Mouse (Mus musculus) c-Kit-negative CD71-positive TER-119-positive erythroid progenitor cells, embryonic 14.5 days (primary cell): ENCODE results near the gene Snai1.

Source experiments
- DNase-seq: peaks from one replicate; pipeline ENCODE4 v3.0.0-alpha.2; 2013; ENCODE audit warnings: low read depth, low spot score

Snai1 gene

DNA sequence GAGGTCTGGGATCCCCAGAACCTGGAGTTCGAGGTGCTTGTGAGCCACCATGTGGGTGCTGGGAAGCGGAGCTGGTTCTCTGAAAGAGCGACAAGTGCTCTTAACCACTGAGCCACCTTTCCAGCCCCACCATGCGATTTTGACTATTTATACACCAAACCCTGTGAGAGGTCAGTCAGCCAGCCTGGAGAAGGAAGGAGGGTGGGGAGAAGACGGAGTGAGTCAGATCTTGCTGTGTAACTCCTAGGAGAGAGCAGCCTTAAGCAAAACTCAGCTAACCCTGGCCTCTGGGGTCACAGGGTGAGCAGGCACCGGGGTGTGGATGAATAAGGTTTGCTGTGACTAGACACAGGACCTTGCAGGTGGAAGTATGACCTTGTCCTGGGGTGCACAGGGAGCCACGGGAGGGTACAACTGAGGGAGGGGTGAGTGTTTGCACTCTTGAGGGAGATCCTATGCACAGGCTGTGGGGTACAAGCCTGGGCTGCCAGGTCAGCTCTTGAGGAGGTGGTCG, 12.4 kb downstream of the Snai1 start:
- no peak for DNase-seq

DNA sequence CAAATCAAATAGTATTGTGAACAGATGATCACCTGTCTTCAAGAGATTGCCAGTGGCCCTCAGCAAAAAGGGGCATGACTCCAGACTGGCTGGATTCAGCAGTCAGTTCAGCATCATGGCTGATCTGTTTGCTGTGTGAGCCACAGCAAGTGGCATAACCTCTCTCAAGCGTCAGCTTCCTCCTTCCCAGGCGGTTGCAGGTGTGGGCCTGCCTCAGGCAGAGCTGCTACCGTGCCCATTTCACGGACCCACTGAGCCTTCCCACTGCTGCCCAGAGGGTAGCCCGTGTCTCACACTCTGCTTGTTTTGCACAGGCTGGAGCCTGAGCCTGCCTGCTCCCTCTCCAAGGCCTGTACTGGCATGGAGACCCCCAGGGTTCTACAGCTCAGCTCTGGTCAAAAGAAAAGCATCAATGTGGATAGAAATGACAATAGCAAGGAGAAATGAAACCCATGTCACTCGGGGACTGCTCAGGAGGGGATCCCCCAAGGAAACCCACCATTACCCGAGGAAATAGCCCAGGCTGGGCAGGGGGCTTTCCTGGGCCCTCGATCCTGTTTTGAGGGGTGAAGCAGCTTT, 13.4 kb downstream of the Snai1 start:
- DNase-seq = no peak

DNA sequence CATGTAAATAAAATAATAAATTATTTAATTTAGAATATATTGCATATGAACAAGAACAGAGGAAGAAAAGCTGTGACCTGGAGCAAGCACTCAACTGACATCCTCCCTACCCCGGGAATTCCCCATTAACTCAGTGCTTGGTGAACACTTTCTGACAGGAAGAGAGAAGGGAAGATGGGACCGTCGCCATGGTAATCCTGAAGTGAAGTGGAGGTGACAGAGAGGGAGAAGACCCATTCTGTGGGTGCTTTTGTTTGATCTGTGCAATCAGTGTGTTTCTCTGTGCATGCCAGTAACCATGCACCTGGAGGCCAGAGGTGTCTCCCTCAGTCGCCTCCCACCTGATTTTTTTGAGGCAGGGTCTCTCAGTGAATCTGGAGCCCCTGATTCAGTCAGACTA, 14.3 kb downstream of the Snai1 start:
- DNase-seq = no peak

DNA sequence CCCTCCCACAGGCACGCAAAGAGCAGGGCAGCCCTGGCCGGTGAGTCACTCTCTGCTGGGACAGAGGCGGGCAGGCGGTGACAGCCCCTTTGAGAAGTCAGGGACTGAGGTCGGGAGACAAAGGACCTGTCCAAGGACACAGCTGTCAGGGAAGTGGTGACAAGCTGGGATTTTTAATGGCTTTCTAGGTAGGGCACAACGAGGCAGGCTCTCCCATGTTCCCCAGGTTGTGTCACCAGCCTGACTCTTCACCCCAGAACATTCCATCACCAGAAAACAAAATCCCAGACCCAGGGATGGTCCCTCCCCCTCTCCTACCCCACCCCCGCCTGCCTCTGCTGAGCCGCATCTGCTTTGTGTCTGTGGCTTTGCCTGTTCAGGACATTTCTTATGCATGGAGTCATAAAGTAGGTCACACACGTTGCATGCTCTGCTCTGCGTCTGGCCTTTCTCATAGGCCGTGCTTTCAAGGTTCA, 15.0 kb downstream of the Snai1 start:
- DNase-seq = no peak

DNA sequence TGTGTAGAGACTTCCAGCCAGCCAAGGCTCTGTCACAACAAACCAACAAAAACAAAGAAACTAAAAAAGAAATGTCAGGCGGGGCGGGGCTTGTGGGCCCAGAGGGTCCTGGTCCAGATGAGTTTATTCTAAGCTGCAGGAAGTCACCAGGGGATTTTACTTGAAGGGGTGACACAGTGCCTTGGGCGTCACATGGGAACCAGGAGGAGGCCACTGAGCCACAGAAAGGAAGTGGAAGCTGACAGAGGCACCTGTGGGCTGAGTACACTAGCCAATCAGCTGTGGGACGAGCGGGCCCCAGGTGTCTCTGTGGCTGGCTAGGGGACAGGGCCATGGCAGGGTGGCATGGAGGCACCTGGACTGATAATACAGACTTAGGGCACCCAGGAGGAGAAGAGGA, 17.8 kb downstream of the Snai1 start:
- no peak for DNase-seq

DNA sequence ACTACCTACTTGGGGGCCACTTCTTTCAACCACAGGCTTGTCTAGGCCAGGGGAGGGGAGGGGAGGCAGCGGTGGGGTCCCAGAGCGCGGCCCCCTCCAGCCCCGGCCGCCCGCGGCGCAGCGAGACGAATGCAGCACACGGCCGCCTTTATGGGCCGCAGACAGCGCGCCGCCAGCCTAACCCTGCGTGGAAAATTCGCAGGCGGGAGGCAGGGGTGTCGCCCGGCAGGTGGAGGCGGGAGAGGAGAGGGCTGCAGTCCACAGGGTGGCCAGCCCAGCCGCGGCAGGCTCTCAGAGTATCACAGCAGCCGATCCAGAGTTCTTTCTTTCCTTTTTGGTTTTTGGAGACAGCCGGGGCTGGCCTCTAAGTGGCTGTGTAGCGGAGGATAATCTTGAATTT, 21.4 kb downstream of the Snai1 start:
- DNase-seq = no peak

DNA sequence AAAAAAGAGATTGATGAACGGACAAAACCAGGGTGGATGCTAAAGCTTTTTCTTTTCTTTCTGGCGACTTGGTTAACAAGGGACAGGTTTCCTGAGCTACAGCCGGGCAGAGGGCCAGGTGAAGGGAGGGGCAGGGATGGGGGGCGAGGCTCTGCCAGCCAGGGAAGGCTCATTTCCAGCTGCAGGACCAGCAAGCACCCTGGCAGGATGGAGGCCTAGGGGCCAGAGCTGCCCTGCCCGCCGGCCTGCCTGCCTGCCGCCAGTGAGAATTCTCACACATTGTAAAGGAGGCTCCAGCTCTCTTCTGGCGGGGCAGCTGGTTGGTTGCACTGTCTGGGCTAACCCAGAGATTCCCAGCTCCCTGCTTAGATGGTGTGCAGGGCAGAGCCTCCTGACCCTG, 24.1 kb downstream of the Snai1 start:
- DNase-seq = no peak

DNA sequence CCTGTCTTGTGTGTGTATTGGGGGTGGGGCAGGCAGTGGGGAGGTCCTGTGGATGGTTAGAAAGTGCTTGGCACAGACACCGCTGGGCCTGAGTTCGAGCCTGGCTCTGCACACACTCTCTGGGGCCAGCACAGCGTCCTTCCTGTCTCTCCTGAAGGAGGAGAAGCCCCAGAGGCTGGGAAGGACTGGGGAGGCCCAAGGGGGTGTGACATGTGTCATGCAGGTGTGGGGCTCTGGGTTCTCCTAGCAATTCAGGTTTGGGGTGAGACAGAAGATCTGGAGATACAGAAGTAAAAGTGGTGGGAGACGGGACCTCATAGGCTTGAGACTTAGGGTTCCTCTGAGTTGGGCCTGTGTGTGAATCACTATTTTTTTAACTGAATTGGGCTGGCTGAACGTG, 25.0 kb downstream of the Snai1 start:
- DNase-seq = no peak

DNA sequence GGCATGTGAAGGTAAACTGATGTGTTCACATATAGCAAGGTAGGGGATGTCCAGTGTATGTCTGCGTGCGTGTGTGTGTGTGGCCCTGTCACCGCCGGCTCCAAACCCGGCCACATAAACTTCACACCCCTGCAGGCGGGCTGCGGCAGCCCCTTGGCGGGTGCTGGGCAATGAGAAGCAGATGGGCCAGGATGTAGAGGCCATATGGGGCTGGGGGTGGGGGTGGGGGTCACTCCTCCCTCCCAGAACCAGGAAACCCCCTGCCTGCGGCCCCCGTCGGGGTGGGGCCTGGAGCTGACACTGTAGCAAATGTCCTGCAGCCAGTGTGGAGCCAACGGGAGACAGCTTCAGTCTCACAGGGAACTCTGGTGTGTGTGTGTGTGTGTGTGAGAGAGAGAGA, 25.7 kb downstream of the Snai1 start:
- DNase-seq = no peak

DNA sequence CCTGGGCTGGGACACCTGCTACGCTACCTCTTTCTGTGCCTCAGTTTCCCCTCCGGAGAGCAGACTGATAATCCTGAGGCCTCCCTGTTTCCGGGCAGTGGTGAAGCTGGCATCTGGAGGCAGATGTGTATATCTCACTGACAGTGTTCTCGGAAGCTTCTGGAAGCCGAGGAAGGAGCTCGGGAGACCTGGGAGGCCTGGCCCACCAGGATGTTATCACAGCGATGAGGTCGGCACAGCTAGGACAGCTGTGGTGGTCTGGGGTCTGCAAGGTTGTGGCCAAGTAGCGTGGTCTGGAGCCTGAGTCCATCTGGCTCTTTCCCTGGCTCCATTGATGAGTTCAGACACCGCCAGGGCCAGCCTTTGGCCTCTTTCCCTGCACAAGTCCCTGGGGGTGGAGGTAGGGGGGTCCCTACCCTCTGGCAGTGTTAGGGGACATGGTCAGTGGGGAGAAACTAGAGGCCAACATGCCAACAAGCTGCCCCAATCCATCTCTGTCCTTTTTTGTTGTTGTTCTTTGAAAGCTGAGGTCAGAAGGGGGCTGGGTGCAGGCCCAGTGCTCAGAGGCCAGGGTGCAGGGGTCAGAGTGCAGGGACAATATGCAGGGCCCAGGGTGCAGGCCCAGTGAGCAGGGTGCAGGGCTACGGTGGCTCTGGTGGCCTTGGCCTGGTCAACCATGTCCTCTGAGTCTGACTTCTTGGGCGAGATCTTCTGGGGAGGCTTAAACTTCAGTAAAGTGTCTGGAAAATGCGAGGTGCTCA, 26.7 kb downstream of the Snai1 start:
- no peak for DNase-seq

DNA sequence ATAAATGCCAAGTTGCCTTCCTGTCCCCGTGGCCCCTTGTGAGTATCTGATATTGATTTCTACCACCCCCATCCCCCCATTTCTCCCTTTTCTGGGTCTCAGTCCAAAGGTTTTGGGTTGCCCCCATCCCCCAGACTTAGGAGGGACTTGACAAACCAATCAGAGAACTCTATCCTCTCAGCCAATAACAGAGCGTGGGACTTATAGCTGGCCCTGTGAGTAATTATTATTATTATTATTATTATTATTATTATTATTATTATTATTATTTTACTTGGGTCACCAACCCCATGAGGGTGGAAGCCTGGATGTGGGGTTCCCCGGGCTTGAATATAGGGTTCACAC, 27.3 kb downstream of the Snai1 start:
- DNase-seq = no peak

DNA sequence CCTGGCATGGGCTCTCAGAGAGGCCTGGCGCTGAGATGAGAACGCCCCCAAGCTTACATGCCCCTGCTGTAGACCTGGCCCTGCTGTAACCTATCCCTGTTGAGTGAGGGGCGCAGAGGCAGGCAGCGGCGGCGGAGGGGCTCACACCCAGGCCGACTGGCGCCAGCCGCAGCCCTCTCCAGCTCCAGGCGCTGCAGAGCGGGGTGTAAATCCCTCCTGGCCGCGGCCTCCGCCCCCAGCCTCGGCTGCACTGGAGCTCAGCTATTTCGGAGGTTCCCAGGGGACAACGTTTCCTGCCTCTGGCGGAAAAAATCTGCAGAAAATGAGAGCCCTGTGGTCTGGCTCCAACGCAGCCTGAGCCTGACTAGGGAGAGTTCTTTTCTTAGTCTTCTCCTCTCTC, 27.7 kb downstream of the Snai1 start:
- no peak for DNase-seq

DNA sequence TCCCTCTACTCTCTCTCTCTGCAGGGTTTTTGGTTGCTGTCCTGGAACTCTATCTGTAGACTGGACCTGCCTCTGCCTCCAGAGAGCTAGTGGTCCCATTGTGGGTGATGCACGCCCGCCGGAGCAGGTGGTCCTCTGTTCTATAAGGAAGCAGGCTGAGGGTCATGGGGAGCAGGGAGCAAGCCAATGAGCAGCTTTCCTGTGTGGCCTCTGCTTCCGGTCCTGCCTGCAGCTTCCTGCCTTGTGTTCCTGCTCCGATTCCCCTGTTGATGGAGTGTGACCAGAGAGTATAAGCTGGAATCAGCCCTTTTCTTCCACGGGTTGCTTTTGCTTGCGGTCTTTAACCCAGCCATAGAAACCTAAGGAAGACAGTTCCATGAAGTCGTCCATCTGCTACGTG, 30.1 kb downstream of the Snai1 start:
- no peak for DNase-seq

DNA sequence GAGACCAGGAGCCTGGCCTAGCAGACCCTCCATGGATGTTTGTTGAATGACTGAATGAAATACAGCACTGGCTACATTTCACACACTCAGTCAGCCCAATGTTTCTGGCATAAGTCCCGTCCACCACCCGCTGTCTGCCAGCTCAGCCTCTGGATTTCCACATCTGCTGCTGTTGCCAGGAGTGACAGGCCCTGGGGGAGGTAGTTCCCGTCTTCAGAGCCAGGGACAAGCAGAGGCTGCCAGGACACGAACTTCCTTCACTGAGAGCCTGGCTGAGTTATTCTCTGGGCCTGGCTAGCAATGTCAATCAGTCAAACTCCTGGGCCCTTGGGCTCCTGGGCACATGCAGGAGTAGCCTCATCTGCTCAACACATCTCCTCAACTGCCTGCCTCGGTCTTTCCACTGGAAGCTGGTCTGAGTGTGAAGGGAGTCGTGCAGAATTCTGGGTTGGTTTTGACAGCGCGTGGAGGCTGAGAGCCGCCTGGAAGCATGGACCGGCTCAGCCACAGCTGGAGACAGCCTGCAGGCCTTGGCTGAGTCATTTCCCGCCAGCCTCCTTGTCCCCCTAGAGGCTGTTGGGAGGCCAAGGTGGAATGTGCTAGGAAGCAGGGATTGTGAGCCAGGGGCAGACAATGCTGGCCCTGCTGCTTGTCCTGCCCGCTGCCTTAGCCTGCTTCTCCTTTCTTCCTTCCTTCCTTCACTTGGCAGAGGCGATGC, 32.1 kb downstream of the Snai1 start:
- DNase-seq = no peak

DNA sequence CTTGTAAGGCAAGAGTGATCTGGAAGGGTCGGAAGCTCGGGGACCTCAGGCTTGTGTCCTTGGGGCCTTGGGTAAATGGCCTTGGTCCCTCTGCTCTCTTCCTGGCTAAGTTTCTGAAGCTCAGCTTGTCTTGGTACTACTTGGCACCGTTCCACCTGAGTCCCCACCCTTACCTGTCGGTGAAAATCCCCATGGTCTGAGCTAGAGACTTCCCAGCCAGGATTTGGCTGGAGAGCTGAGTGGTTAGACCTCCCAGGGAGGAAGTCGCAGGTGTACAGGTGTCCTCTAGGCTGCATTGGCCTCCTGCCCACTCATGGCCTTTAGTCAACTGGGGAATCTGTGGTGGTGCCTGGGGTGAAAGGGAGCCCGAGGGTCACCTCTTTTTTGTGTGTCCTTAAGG, 32.8 kb downstream of the Snai1 start:
- DNase-seq = no peak

DNA sequence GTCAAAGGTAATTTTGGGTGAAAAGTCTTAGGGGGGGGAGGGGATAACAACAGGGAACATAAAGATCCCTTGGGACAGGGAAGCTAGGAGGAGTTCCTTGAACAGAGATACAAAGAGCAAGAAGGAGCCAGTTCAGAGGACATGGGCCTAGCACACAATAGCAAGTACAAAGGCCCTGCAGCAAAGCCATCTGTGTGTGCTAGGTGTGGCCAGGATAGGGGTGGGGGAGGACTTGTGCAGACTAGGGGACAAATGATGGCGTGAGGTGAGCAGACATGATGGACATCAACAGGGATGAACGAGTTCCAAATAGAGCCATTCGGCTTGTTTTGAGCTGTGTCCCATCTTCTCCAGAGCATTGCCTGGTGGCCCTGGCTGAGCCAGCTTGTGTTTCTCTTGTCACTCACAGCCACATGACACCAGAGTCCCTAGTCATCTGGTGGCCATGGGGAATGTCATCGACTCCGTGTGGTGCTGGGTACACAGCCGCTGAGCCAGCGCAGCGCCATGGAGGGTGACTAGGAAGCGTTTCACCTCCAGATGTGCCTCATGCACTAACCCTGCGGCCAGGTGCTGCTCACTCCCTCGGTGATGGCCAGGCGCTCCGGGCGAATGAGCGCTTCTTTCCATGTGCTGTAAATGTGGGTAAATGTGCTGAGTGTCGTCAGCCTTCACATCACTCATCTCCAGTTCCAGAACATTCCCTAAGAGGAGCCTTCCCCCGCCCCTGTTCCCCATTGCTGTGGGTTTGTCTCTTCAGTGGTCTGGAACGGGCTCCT, 33.6 kb downstream of the Snai1 start:
- no peak for DNase-seq

DNA sequence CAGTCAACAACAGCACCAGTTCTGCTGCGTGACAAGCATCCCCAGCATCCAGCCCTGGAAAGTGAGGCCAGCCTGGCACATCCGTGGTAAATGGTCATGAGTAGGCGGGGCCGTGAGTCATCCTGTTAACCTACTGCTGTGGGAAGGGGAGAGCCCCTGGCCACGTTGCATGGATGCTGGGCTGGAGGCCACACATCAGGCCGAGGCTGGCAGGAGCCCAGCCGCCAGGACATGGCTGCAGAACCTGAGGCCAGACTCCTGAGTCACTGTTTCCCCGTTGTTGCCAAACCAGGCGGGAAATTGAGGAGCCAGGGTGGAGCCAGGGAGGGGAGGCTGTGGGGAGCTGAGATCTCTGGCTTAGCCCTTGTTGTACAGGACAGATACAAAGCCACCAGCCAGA, 36.8 kb downstream of the Snai1 start:
- no peak for DNase-seq

DNA sequence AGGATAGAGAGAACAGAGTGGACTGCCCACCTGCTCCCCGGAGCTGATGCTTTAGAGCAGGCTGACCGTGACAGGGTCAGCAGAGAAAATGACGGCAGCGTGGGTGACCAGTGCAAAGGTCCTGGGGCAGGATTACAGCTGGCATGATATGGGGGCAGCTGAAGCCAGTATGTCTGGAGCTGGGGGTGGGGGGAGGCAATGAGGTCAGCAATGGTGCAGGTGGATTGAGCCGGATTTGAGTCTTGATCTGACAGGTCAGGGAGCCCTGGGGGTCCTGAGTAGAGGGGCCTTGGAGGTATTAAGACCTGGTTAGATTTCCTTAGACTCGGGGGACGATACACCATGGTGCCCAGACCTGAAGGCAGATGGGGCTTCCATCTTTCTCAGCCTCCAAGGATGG, 37.6 kb downstream of the Snai1 start:
- DNase-seq = no peak

DNA sequence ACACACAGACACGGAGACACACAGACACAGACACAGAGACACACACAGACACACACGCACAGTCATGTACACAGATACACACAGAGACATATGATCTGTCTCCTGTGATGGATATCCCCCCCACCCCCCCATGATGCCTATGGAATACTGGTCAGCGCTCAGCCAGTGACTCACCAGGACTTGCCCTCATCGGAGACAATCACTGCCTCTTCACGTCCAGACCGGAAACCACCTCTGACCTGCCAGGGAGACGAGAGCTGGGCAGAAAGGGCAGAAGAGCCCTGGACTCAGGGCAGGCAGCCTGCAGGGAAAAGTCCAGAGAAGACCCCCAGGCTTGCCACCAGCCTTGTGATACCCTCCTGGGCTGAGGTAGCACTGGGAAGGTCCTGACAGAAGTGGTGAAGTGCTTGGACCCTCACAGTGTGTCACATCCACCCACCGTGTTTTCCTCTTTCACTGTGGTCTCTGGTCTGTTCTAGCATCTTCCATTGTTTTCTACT, 38.2 kb downstream of the Snai1 start:
- DNase-seq = no peak

DNA sequence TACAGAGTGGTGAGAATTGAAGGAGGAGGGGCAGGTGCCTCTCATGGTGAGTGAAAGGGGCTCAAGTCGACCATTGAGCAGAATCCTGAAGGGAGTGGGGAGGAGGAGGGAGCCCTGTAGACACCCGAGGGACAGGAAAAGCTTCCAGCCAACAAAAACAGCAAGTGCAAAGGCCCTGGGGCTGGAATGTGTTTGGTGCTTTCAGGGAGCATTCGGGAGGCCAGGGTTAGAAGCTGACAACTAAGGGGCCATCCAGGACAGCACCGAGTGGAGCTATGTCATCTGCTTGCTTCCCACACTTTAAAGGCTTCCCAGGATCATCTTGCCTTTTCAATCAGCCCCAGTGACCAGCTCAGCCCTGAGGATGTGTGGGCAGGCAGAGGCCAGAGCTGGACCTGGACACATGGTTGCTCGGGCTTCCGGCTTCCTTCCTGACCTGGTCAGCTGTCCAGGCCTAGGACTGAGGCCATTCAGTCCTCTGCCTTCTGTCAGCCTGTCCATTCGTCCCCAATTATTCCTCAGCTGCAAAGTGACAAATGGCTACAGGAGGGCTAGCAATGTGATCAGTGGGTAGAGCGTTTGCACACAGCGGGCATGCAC, 39.3 kb downstream of the Snai1 start:
- DNase-seq = no peak

DNA sequence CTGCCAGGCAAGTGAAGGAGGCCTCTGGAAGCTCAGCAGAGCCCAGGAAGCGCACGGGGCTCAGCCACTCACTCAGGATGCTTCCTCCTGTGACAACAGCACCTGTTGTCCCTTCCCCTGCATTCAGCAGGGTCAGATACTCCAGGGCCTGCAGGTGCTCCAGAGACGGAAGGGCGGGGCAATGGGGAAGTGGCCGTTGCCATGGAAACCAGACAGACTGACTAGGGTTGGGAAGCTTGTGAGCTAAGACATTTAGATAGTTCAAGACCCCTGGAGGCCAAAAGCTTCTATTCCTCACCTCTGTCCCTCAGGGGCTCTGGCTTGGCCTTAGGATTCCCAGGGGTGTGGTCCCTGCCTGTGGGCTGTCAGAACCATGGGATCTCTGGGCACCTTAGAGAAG, 40.5 kb downstream of the Snai1 start:
- no peak for DNase-seq
